Mouse (Mus musculus): ENCODE results near the gene Rora.
A peak's percentile ranks its signal among the peaks of the same experiment; 100 is the strongest.

Rora gene

GRCm38 (mm10) chr9:69358797-69359196, 705.2 kb downstream of the Rora start:
- DNase-seq (ENCODE audit: low spot score): no peak

- DNase-seq (ENCODE audit: low spot score): no peak
These were observed 708.4 kb downstream of the Rora start for GRCm38 (mm10) chr9:69361951-69362445.

- no peak for DNase-seq (ENCODE audit: low spot score)
These were observed 709.2 kb downstream of the Rora start for GRCm38 (mm10) chr9:69362766-69363165.

GRCm38 (mm10) chr9:69364117-69364516, 710.5 kb downstream of the Rora start:
- no peak for DNase-seq (ENCODE audit: low spot score)

- DNase-seq (ENCODE audit: low spot score): no peak
These were observed 713.5 kb downstream of the Rora start for GRCm38 (mm10) chr9:69367055-69367454.

GRCm38 (mm10) chr9:69368071-69368470, 714.5 kb downstream of the Rora start:
- DNase-seq (ENCODE audit: low spot score): peak; percentile 62

- no peak for DNase-seq (ENCODE audit: low spot score)
These were observed 717.6 kb downstream of the Rora start for GRCm38 (mm10) chr9:69371046-69371724.

- no peak for DNase-seq (ENCODE audit: low spot score)
These were observed 719.3 kb downstream of the Rora start for GRCm38 (mm10) chr9:69372871-69373270.

GRCm38 (mm10) chr9:69376982-69377653, 723.5 kb downstream of the Rora start:
- DNase-seq (ENCODE audit: low spot score): no peak

GRCm38 (mm10) chr9:69377654-69378045, 724.1 kb downstream of the Rora start:
- no peak for DNase-seq (ENCODE audit: low spot score)

GRCm38 (mm10) chr9:69380546-69380945, 727.0 kb downstream of the Rora start:
- no peak for DNase-seq (ENCODE audit: low spot score)

- DNase-seq (ENCODE audit: low spot score): no peak
These were observed 728.2 kb downstream of the Rora start for GRCm38 (mm10) chr9:69381741-69382140.

- DNase-seq (ENCODE audit: low spot score): no peak
These were observed 730.9 kb downstream of the Rora start for GRCm38 (mm10) chr9:69384475-69384874.

GRCm38 (mm10) chr9:69384905-69385304, 731.3 kb downstream of the Rora start:
- no peak for DNase-seq (ENCODE audit: low spot score)

- DNase-seq (ENCODE audit: low spot score): no peak
These were observed 733.7 kb downstream of the Rora start for GRCm38 (mm10) chr9:69387296-69387695.

GRCm38 (mm10) chr9:69390631-69391030, 737.0 kb downstream of the Rora start:
- DNase-seq (ENCODE audit: low spot score): no peak

GRCm38 (mm10) chr9:69394234-69394633, 740.6 kb downstream of the Rora start:
- no peak for DNase-seq (ENCODE audit: low spot score)

GRCm38 (mm10) chr9:69397432-69397759, 743.8 kb downstream of the Rora start:
- no peak for DNase-seq (ENCODE audit: low spot score)

- peak; percentile 72 for DNase-seq (ENCODE audit: low spot score)
These were observed 744.3 kb downstream of the Rora start, which contains the start of gene Ice2 for GRCm38 (mm10) chr9:69397760-69398452. TSS of gene Ice2 (plus strand) at chr9:69397906.

GRCm38 (mm10) chr9:69398453-69398850, 744.9 kb downstream of the Rora start:
- DNase-seq (ENCODE audit: low spot score): no peak

- DNase-seq (ENCODE audit: low spot score): no peak
These were observed 751.1 kb downstream of the Rora start for GRCm38 (mm10) chr9:69404671-69405070.

- DNase-seq (ENCODE audit: low spot score): no peak
These were observed 765.9 kb downstream of the Rora start for GRCm38 (mm10) chr9:69419476-69419875.

GRCm38 (mm10) chr9:69430531-69430930, 776.9 kb downstream of the Rora start:
- DNase-seq (ENCODE audit: low spot score): no peak

Measured in layer of hippocampus, adult 11-12 months (tissue).